Mouse (Mus musculus) erythroblast, embryonic 14.5 days (primary cell): ENCODE results near the gene Tmem59.

Experiments
- GATA1 ChIP-seq: IDR thresholded peaks from 2 replicates; pipeline ENCODE4 v1.6.1; 2012; ENCODE audit warnings: low read length, inconsistent platforms, mixed read lengths
- TAL1 ChIP-seq: IDR thresholded peaks from 3 replicates; pipeline ENCODE4 v1.6.1; 2012; ENCODE audit warnings: low read length, inconsistent platforms, mixed read lengths

GRCm38 (mm10) chr4:107232219-107232618, 54.0 kb downstream of the Tmem59 start:
- TF ChIP-seq GATA1 (no peak), TAL1 (no peak)
